Mouse (Mus musculus) stomach, embryonic 15.5 days (tissue): ENCODE results near the gene Cltc. TPM values are rescaled to one million over a fixed set of nuclear protein-coding genes. Genes with fewer than 3 reads are reported as not detected.
"Not testable (repeated sequence)": the region's sequence is repeated elsewhere in the genome, so short reads cannot be mapped to it uniquely, and the experiment has no call there.

Experiments
- ATAC-seq: fragments of 200-750 bp; cut with Nextera tagmentation; 2 replicates; pipeline ENCODE4 v1.8.0; 2017; ENCODE audit warnings: low read depth, moderate number of reproducible peaks, moderate TSS enrichment; ENCODE audit not compliant: insufficient read depth, low FRiP score
- H3K27ac ChIP-seq: fragments of 300-500 bp; sonication (generic); 2 replicates; pipeline ENCODE4 v1.5.1; 2015; ENCODE audit warnings: mild to moderate bottlenecking, inconsistent platforms
- H3K27me3 ChIP-seq: fragments of 300-500 bp; sonication (generic); replicated peaks from 2 replicates; pipeline ENCODE4 v1.6.1; 2015; ENCODE audit warnings: inconsistent platforms
- H3K36me3 ChIP-seq: fragments of 300-500 bp; sonication (generic); 2 replicates; pipeline ENCODE4 v1.6.1; 2015; ENCODE audit warnings: inconsistent platforms
- H3K4me1 ChIP-seq: fragments of 300-500 bp; sonication (generic); 2 replicates; pipeline ENCODE4 v1.6.1; 2015; ENCODE audit warnings: inconsistent platforms
- H3K4me2 ChIP-seq: fragments of 300-500 bp; sonication (generic); 2 replicates; pipeline ENCODE4 v1.6.1; 2015; ENCODE audit warnings: mild to moderate bottlenecking, inconsistent platforms
- H3K4me3 ChIP-seq: fragments of 300-500 bp; sonication (generic); replicated peaks from 2 replicates; pipeline ENCODE4 v1.5.1; 2015; ENCODE audit warnings: inconsistent platforms
- H3K9ac ChIP-seq: fragments of 300-500 bp; sonication (generic); 2 replicates; pipeline ENCODE4 v1.6.1; 2015; ENCODE audit warnings: inconsistent platforms
- H3K9me3 ChIP-seq: fragments of 300-500 bp; sonication (generic); 2 replicates; pipeline ENCODE4 v1.6.1; 2016; ENCODE audit warnings: inconsistent platforms
- WGBS: fragments of 180-500 bp; shearing (Covaris S2); methylation state at CpG from one replicate; pipeline ENCODE4 v1.1.7; 2015; 5-methylcytosine and 5-hydroxymethylcytosine counted together
- polyA plus RNA-seq: library from polyadenylated mRNA; unstranded; fragments of >200 nt; fragmentation: Nextera tagmentation; extraction: Ambion mirVana; gene quantifications from 2 replicates; pipeline ENCODE4 v1.2.1, GENCODE M21; 2015

Cltc gene
- polyA plus RNA-seq, 1 experiment from 2014 or later: 117 TPM

DNA sequence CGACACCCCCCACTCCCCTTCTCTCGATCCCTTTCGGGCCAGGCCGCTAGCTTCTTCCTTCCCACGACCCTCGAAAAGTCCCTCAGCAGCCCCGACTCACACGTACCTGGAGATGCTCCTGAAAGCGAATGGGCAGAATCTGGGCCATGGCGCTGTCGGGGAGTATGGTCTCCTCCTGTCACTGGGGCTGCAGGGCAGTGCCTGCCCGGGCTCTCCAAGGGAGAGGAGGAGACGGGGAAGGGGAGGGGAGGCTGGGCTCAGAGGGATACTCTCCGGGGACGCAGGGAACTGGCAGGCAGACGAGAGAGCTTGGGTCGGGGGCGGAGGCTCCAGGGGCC lies 254 bp downstream of the Cltc start:
- Histone ChIP-seq H3K27ac (peak overlapping the region; percentile 98), H3K27me3 (no peaks in the 10 kb centered on the region), H3K36me3 (no peaks in the 10 kb centered on the region), H3K4me3 (peak overlapping the region; percentile 98), H3K4me2 (peak overlapping the region; percentile 75), H3K9me3 (no peaks in the 10 kb centered on the region), H3K4me1 (peaks cover 13% of the 10 kb centered on the region; the same call in 1 of the 2 replicates), H3K9ac (peak overlapping the region; percentile 94)
- WGBS: under 1% methylated on average over 18 of the region's 18 CpGs
- ATAC-seq: no peak; the same call in 1 of the 2 replicates

DNA sequence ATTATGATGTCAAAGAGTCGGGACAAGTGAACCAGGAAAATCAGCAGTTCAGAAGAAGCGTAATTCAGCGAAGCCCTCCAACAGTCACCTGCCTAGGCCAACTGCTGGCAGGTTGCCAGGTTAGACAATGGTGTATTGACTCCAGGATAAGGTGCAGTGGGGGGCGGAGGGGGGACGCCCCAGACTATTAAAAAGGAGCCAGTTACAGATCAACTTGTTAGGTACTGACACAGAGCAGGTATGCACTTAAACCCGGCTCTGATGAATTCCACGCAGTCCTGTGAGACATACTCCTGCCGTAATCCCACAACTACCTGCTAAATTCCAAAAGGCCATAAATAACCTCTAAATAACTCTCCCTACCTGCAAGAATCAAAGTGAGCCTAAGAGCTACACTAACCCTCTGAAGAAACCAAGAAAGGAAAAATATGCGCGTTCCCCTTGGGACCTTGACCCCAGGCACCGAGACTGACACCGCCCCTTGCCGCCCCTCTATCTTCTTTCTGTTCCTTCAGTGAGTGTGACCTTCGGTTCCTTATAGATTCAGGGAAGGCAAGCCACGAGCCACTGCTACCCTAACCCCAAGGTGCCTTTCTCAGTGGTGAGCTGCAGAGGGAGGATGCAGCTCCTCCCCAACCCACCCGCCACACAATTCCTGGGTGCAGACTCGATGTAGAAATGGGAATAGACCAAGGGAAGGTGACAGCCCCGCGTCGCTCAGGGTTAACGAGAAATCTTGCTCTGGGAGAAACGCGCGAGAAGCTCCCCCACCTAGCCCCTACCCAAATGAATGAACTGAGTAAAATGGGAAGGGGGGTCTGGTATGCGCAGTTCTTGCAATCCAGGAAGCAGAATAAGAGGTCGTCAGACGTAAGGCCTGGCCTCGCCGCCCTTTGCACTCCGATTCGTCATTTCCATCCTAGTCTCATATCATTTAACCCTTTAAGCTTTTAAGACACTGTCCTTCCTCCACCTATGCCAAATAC lies 916 bp downstream of the Cltc start:
- peak overlapping the region; percentile 98 for H3K27ac ChIP-seq
- H3K9ac ChIP-seq: peak overlapping the region; percentile 94
- H3K9me3 ChIP-seq: no peaks in the 10 kb centered on the region
- peak overlapping the region; percentile 98 for H3K4me3 ChIP-seq
- H3K27me3 ChIP-seq: no peaks in the 10 kb centered on the region
- H3K4me2 ChIP-seq: peak overlapping the region; percentile 75
- 1% methylated on average over 31 of the region's 31 CpGs for WGBS
- H3K36me3 ChIP-seq: no peaks in the 10 kb centered on the region
- ATAC-seq: peak; percentile 4; the same call in 1 of the 2 replicates
- H3K4me1 ChIP-seq: peaks cover 13% of the 10 kb centered on the region; the same call in 1 of the 2 replicates

GRCm38 (mm10) chr11:86752404-86752803 lies 5.0 kb downstream of the Cltc start:
- Histone ChIP-seq H3K9ac (no peak overlapping the region), H3K9me3 (no peaks in the 10 kb centered on the region), H3K36me3 (no peaks in the 10 kb centered on the region), H3K27ac (no peak overlapping the region), H3K27me3 (no peaks in the 10 kb centered on the region), H3K4me2 (no peak overlapping the region), H3K4me3 (no peak overlapping the region), H3K4me1 (peaks cover 14% of the 10 kb centered on the region; the same call in 1 of the 2 replicates)
- ATAC-seq: no peak

GRCm38 (mm10) chr11:86751010-86751409 lies 6.4 kb downstream of the Cltc start:
- no peak for ATAC-seq
- no peak overlapping the region for H3K27ac ChIP-seq
- H3K4me1 ChIP-seq: peaks cover 17% of the 10 kb centered on the region; the same call in 1 of the 2 replicates
- H3K36me3 ChIP-seq: no peaks in the 10 kb centered on the region
- H3K4me3 ChIP-seq: no peak overlapping the region
- H3K4me2 ChIP-seq: no peak overlapping the region
- H3K9ac ChIP-seq: no peak overlapping the region
- H3K27me3 ChIP-seq: no peaks in the 10 kb centered on the region
- no peaks in the 10 kb centered on the region for H3K9me3 ChIP-seq
- WGBS: 91% methylated on average over 1 of the region's 1 CpGs

DNA sequence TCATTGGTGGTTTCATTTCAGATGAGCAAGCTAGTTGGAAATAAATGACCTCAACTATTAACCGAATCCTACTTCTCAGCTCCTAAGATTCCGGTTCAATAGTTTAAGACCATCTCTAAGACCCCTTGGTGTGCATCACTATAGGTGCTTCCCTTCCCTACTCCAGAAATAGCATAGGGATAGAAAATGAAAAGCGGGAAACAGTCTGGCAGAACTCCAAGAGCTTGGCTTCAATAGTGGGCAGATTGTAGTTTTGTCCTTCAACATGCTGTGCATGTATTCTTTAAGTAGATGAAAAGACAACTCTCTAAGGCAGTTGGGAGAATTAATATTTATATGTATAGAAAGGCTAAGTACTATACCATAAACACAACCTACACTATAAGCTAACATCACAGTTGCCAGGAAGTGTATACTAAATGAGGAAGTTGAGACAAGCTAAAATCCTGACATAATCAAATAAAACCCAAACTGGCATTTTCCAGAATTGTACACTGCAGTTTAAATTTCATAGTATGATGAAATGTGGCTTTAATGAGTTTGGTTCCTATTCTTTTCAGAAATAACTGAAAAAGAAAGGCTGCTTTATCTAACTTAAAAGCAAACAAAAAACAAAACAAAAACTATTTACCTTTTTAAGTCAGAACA lies 7.5 kb downstream of the Cltc start:
- Histone ChIP-seq H3K27ac (no peak overlapping the region), H3K4me3 (no peak overlapping the region), H3K36me3 (no peaks in the 10 kb centered on the region), H3K4me2 (no peak overlapping the region), H3K9ac (no peak overlapping the region), H3K27me3 (no peaks in the 10 kb centered on the region), H3K4me1 (peaks cover 24% of the 10 kb centered on the region; the same call in 1 of the 2 replicates), H3K9me3 (no peaks in the 10 kb centered on the region)
- ATAC-seq: no peak
- 76% methylated on average over 3 of the region's 3 CpGs for WGBS

GRCm38 (mm10) chr11:86745634-86746404 lies 11.5 kb downstream of the Cltc start:
- Histone ChIP-seq H3K9me3 (no peaks in the 10 kb centered on the region), H3K9ac (no peak overlapping the region), H3K4me2 (no peak overlapping the region), H3K27ac (no peak overlapping the region), H3K27me3 (no peaks in the 10 kb centered on the region), H3K4me1 (peaks cover 18% of the 10 kb centered on the region; the same call in 1 of the 2 replicates), H3K4me3 (no peak overlapping the region), H3K36me3 (no peaks in the 10 kb centered on the region)
- no peak for ATAC-seq
- WGBS: 56% methylated on average over 3 of the region's 3 CpGs

GRCm38 (mm10) chr11:86742605-86743004 lies 14.8 kb downstream of the Cltc start:
- WGBS: 43% methylated on average over 2 of the region's 2 CpGs
- Histone ChIP-seq H3K9me3 (no peaks in the 10 kb centered on the region), H3K4me1 (peaks cover 13% of the 10 kb centered on the region; the same call in 1 of the 2 replicates), H3K27me3 (no peaks in the 10 kb centered on the region), H3K4me2 (no peak overlapping the region), H3K9ac (no peak overlapping the region), H3K4me3 (no peak overlapping the region), H3K27ac (no peak overlapping the region), H3K36me3 (0 out of 2 replicates have a peak, but pooled peaks cover 3% of the 10 kb centered on the region)
- ATAC-seq: peak; percentile 94

- Histone ChIP-seq H3K4me2 (no peak overlapping the region), H3K36me3 (0 out of 2 replicates have a peak, but pooled peaks cover 3% of the 10 kb centered on the region), H3K9me3 (no peaks in the 10 kb centered on the region), H3K27ac (no peak overlapping the region), H3K4me3 (no peak overlapping the region), H3K4me1 (peaks cover 9% of the 10 kb centered on the region; the same call in 1 of the 2 replicates), H3K9ac (no peak overlapping the region), H3K27me3 (no peaks in the 10 kb centered on the region)
- WGBS: 99% methylated on average over 5 of the region's 5 CpGs
- no peak for ATAC-seq
These were observed 15.9 kb downstream of the Cltc start for GRCm38 (mm10) chr11:86741505-86741904.

- no peak overlapping the region for H3K4me3 ChIP-seq
- H3K9ac ChIP-seq: no peak overlapping the region
- no peak for ATAC-seq
- no peak overlapping the region for H3K4me2 ChIP-seq
- H3K27me3 ChIP-seq: no peaks in the 10 kb centered on the region
- no peak overlapping the region for H3K27ac ChIP-seq
- H3K36me3 ChIP-seq: 0 out of 2 replicates have a peak, but pooled peaks cover 3% of the 10 kb centered on the region
- 77% methylated on average over 2 of the region's 2 CpGs for WGBS
- H3K4me1 ChIP-seq: no peaks in the 10 kb centered on the region
- H3K9me3 ChIP-seq: no peaks in the 10 kb centered on the region
These were observed 17.9 kb downstream of the Cltc start for GRCm38 (mm10) chr11:86739470-86739869.

DNA sequence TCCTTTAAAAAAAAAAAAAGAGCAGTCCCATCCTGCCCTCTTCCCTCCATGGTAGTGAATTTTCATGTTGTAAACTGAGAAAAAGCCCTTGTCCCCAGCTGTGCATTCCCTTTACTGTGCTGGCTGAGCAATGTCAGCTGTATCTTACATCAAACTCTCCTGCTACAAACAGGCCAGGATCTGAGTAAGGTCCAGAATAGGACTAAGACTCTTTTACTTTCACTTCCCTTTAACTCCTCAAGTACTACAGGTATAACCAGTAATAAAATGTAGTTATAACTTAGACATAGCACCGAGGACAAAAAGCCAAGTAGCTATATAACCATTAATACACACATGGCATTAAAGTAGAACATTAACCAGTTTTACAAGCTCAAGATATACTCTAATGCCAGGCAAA lies 18.4 kb downstream of the Cltc start:
- no peaks in the 10 kb centered on the region for H3K4me1 ChIP-seq
- no peak overlapping the region for H3K27ac ChIP-seq
- no peak overlapping the region for H3K4me3 ChIP-seq
- no peaks in the 10 kb centered on the region for H3K27me3 ChIP-seq
- no peak overlapping the region for H3K9ac ChIP-seq
- ATAC-seq: no peak
- no peaks in the 10 kb centered on the region for H3K9me3 ChIP-seq
- 0 out of 2 replicates have a peak, but pooled peaks cover 3% of the 10 kb centered on the region for H3K36me3 ChIP-seq
- no peak overlapping the region for H3K4me2 ChIP-seq
- 84% methylated on average over 1 of the region's 1 CpGs for WGBS

- not testable (repeated sequence) for H3K4me3 ChIP-seq, H3K9me3 ChIP-seq, H3K9ac ChIP-seq, H3K27me3 ChIP-seq, ATAC-seq, H3K36me3 ChIP-seq, H3K27ac ChIP-seq, H3K4me1 ChIP-seq, H3K4me2 ChIP-seq
- 97% methylated on average over 1 of the region's 1 CpGs for WGBS
These were observed 19.1 kb downstream of the Cltc start for GRCm38 (mm10) chr11:86738308-86738707.
